Mouse (Mus musculus) spleen, adult 2 months (tissue): ENCODE results near the gene Cit. TPM values are rescaled to one million over a fixed set of nuclear protein-coding genes. Genes with fewer than 3 reads are reported as not detected.

Experiments used
- DNase-seq, 2 experiments: peaks; one replicate each; pipeline versions ENCODE4 v3.0.0 to v3.0.0-alpha.2; 2012 to 2021; ENCODE audit warnings: low spot score in 2 of 2, low read depth in 1 of 2
- H3K27ac ChIP-seq: fragments of 200-500 bp; 2 replicates; pipeline ENCODE4 v1.5.1; 2012; ENCODE audit warnings: low read length, inconsistent platforms; ENCODE audit not compliant: insufficient read depth
- H3K27me3 ChIP-seq: fragments of 200-500 bp; 2 replicates; pipeline ENCODE4 v1.6.1; 2012; ENCODE audit warnings: mild to moderate bottlenecking, moderate library complexity, low read length, inconsistent platforms; ENCODE audit not compliant: control insufficient read depth, insufficient read depth
- H3K36me3 ChIP-seq: fragments of 200-500 bp; 2 replicates; pipeline ENCODE4 v1.6.1; 2012; ENCODE audit warnings: mild to moderate bottlenecking, low read length, inconsistent platforms; ENCODE audit not compliant: control insufficient read depth, insufficient read depth
- H3K4me1 ChIP-seq: fragments of 200-500 bp; 2 replicates; pipeline ENCODE4 v1.6.1; 2011; ENCODE audit warnings: inconsistent platforms; ENCODE audit not compliant: control insufficient read depth, insufficient read depth, insufficient read length
- H3K4me3 ChIP-seq: fragments of 200-500 bp; 2 replicates; pipeline ENCODE4 v1.5.1; 2011; ENCODE audit warnings: mild to moderate bottlenecking, inconsistent platforms; ENCODE audit not compliant: insufficient read depth, insufficient read length; ENCODE audit errors: extremely low read depth
- CTCF ChIP-seq: fragments of 200-500 bp; IDR thresholded peaks from 2 replicates; pipeline ENCODE4 v1.5.1; 2011; ENCODE audit warnings: mild to moderate bottlenecking, inconsistent platforms; ENCODE audit not compliant: insufficient read depth, insufficient read length, insufficient replicate concordance; ENCODE audit errors: extremely low read depth
- POLR2A ChIP-seq: fragments of 200-500 bp; IDR thresholded peaks from 2 replicates; pipeline ENCODE4 v1.6.1; 2011; ENCODE audit warnings: low read depth, low read length, inconsistent platforms
- WGBS: fragments of 180-500 bp; shearing (Covaris S2); methylation state at CpG from one replicate; pipeline ENCODE4 v1.1.7; 2018; 5-methylcytosine and 5-hydroxymethylcytosine counted together
- polyA plus RNA-seq: library from polyadenylated mRNA; depleted of rRNA; stranded (reverse); fragments of >200 nt; gene quantifications from 2 replicates; pipeline ENCODE4 v1.2.3, GENCODE M21; 2012

Gene Cit
- polyA plus RNA-seq, 1 experiment: 6.3 TPM

DNA sequence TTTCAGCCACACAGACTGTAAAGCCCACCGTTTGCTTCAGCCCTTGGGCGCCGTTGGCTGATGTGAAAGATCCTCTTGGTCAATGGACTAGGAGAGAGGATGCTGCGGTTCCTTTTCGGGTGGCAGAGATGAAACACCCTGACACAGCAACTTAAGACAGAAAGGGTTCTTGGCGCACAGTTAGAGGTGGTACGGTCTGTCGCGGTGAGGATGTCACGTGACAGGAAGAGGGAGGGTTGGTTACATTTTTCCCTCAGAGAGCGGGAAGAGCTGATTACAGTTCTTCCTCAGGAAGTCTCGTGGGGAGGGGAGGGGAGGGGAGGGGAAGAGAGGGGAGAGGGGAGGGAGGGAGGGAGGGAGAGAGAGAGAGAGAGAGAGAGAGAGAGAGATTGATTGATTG is 192.7 kb downstream of the Cit start:
- no peak overlapping the region for H3K27ac ChIP-seq
- no peaks in the 10 kb centered on the region for H3K36me3 ChIP-seq
- 0 out of 2 replicates have a peak, but pooled peaks cover 2% of the 10 kb centered on the region for H3K27me3 ChIP-seq
- no peak overlapping the region for H3K4me3 ChIP-seq
- 65% methylated on average over 12 of the region's 12 CpGs for WGBS
- no peak for DNase-seq
- TF ChIP-seq CTCF (no peak), POLR2A (no peak)
- no peaks in the 10 kb centered on the region for H3K4me1 ChIP-seq

DNA sequence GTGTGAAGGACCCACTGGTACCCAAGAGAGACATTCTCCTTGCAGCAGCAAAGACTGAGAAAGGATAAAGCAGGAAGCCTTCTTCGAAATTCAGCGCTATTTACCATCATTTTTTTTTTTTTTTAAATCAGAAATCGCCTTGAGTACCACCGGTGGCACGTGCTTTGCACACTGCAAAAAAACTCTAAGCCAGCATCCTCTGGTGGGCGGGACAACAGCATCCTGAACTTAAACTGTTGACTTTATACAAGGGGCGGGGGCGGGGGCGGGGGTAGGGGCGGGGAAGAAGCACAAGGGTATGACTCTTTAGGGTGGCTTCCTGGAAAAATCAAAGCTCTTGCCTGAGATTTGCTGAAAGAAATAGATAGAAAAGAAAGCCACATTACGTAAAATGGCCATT is 194.6 kb downstream of the Cit start:
- WGBS: 26% methylated on average over 11 of the region's 11 CpGs
- H3K4me1 ChIP-seq: no peaks in the 10 kb centered on the region
- H3K4me3 ChIP-seq: no peak overlapping the region
- H3K36me3 ChIP-seq: no peaks in the 10 kb centered on the region
- DNase-seq: no peak
- H3K27me3 ChIP-seq: 0 out of 2 replicates have a peak, but pooled peaks cover 2% of the 10 kb centered on the region
- no peak overlapping the region for H3K27ac ChIP-seq
- no peak for TF ChIP-seq POLR2A

DNA sequence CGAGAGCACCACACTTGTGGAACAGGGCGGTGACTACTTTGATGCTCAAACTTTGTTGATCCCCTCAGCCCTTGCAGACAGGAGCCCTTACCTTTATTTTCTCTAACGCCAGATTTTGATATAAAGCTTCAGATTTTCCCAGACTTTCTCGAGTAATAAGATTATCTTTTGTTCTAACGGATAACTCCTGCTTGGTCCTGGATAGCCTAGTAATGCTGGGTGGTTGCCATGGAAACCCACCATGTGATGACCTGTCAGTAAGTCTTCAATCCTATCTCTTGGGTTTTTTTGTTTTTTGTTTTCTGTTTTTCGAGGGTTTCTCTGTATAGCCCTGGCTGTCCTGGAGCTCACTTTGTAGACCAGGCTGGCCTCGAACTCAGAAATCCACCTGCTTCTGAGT is 197.2 kb downstream of the Cit start:
- TF ChIP-seq CTCF (no peak), POLR2A (no peak)
- Histone ChIP-seq H3K36me3 (no peaks in the 10 kb centered on the region), H3K4me3 (no peak overlapping the region), H3K27ac (no peak overlapping the region), H3K27me3 (0 out of 2 replicates have a peak, but pooled peaks cover 2% of the 10 kb centered on the region), H3K4me1 (no peaks in the 10 kb centered on the region)
- DNase-seq: no peak
- WGBS: 91% methylated on average over 7 of the region's 7 CpGs

DNA sequence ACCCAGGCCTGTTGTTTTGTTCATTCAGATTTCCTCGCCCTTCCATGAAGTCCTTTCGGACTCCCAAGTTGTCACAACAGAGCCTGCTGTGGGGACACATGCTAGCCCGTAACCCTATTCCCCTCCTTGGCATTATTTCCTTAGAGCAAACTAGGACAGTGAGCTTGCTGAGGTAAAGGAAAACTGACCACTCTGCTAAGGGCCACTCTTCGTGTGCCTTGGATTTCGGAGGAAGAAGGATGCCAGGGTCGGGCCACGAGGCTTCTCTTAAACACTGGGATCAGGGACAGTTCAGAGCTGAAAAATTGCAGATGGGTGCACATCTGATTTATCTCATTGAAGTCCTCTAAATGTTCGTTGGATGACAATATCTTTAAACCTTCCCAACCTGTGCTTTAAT is 200.5 kb downstream of the Cit start:
- TF ChIP-seq POLR2A (no peak), CTCF (no peak)
- Histone ChIP-seq H3K4me3 (no peak overlapping the region), H3K27me3 (no peaks in the 10 kb centered on the region), H3K4me1 (no peaks in the 10 kb centered on the region), H3K27ac (no peak overlapping the region), H3K36me3 (no peaks in the 10 kb centered on the region)
- no peak for DNase-seq
- 88% methylated on average over 8 of the region's 8 CpGs for WGBS

DNA sequence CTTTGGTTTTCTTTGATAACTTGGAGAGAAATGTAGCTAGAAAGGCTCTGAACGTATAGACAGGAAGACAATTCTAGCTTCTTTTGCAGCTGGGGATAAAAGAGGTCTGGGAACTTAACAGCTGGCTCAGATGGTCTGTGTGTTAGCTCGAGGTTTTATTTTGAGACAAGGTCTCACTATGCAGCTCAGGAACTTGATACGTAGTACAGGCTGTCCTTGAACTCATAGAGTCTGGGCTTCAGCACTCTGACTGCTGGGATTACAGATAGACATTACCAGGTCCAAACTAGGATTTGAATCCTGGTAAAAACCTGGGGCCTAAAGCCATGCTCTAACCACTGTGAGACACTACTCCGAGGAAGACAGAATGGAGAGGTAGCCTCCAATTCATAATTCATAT is 201.2 kb downstream of the Cit start:
- H3K27ac ChIP-seq: no peak overlapping the region
- H3K36me3 ChIP-seq: no peaks in the 10 kb centered on the region
- H3K27me3 ChIP-seq: no peaks in the 10 kb centered on the region
- H3K4me1 ChIP-seq: no peaks in the 10 kb centered on the region
- DNase-seq: no peak
- no peak overlapping the region for H3K4me3 ChIP-seq
- no peak for TF ChIP-seq CTCF
- no peak for TF ChIP-seq POLR2A
- WGBS: 68% methylated on average over 4 of the region's 4 CpGs

DNA sequence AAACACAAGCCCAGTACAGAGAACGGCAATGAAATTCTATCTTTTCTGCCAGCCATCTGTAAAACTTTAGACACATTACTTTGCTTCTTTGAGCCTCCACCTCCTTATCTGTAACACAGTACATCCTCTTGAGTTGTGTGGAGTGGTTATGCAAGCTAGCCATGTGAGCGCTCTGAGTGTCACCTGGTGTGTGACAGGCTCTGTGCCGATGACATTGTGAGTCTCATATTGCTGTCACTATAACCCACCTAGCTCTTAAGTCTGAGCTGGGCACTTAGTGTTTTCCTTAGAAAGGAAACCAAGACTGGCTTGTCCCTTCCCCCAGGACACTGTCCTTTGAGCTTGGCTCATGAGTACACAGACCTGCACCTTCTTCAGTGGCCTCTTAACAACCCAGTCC is 203.2 kb downstream of the Cit start:
- no peak overlapping the region for H3K4me3 ChIP-seq
- 84% methylated on average over 3 of the region's 3 CpGs for WGBS
- no peak for TF ChIP-seq CTCF
- TF ChIP-seq POLR2A: no peak

DNA sequence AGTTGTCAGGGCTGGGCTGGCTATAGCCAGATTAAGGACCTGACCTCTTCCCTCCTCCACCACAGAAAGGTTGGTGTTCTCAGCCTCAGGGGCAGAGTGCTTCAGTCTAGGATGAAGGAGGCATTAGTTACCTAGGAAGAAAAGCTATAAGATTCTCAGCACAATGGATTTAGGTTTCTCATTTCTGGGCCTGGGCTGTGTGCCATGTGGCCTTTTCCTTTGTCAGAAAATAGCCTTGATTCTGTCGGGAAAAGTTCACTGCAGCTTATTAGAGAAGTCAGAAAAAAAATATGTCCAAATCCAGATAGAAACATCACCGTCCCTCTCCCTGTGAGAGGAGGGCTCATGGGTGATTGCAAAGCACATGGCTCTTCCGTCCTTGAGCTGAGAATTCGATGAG is 204.7 kb downstream of the Cit start:
- no peak overlapping the region for H3K4me3 ChIP-seq
- H3K4me1 ChIP-seq: no peaks in the 10 kb centered on the region
- no peak for DNase-seq
- no peak overlapping the region for H3K27ac ChIP-seq
- H3K36me3 ChIP-seq: no peaks in the 10 kb centered on the region
- WGBS: 78% methylated on average over 4 of the region's 4 CpGs
- TF ChIP-seq CTCF (no peak), POLR2A (no peak)
- no peaks in the 10 kb centered on the region for H3K27me3 ChIP-seq

More for the DNA sequence above, 203.2 kb downstream of the Cit start:
- no peaks in the 10 kb centered on the region for H3K4me1 ChIP-seq
- no peaks in the 10 kb centered on the region for H3K36me3 ChIP-seq
- no peak overlapping the region for H3K27ac ChIP-seq
- no peak for DNase-seq
- no peaks in the 10 kb centered on the region for H3K27me3 ChIP-seq
